Comparison of ENCODE assay signal across 8 mouse cellular contexts in genomic region chr1:167688347-167689231, GRCm38 (mm10). TPM values are rescaled to one million over a fixed set of nuclear protein-coding genes. Genes with fewer than 3 reads are reported as not detected.
A peak's percentile ranks its signal among the peaks of the same experiment; 100 is the strongest.
DNase-seq lines count a peak whose midpoint lies in the region; ATAC-seq lines count a peak whose summit lies in the region.

No protein-coding gene starts in this region.

- ATAC-seq in common myeloid progenitor, adult 5-6 weeks (replicated peaks; ENCODE audit: low read depth, poor library complexity, severe bottlenecking): peak; percentile 27; the same call in 1 of the 2 replicates
- peak; percentile 60; the same call in 1 of the 2 replicates for ATAC-seq in heart, embryonic 12.5 days (ENCODE audit: insufficient number of reproducible peaks, low FRiP score)
- ATAC-seq in kidney, embryonic 16.5 days (ENCODE audit: low FRiP score, low TSS enrichment): peak; percentile 79
- ATAC-seq in megakaryocyte-erythroid progenitor cell, adult 5-6 weeks (replicated peaks; ENCODE audit: low FRiP score, low TSS enrichment, poor library complexity, severe bottlenecking): 0 out of 2 replicates have a peak, but pooled peaks have one; percentile 20

- H3K27me3 ChIP-seq in heart, embryonic 12.5 days (replicated peaks): peaks cover 74% of the 10 kb centered on the region
- H3K27me3 ChIP-seq in kidney, embryonic 16.5 days (ENCODE audit: insufficient read depth, low read length): peaks cover 76% of the 10 kb centered on the region

- H3K36me3 ChIP-seq in heart, embryonic 12.5 days: no peaks in the 10 kb centered on the region
- no peaks in the 10 kb centered on the region for H3K36me3 ChIP-seq in kidney, embryonic 16.5 days (ENCODE audit: insufficient read depth, low read length)

- H3K4me3 ChIP-seq in heart, embryonic 12.5 days: peak overlapping the region; percentile 52
- H3K4me3 ChIP-seq in kidney, embryonic 16.5 days (ENCODE audit: low read length): peak overlapping the region; percentile 54

- no peak overlapping the region for H3K27ac ChIP-seq in heart, embryonic 12.5 days (ENCODE audit: poor library complexity, severe bottlenecking)
- no peak overlapping the region for H3K27ac ChIP-seq in kidney, embryonic 16.5 days (ENCODE audit: low read length)

- under 1% methylated on average over 94 of the region's 98 CpGs for WGBS in heart, embryonic 12.5 days
- under 1% methylated on average over 88 of the region's 98 CpGs for WGBS in kidney, embryonic 16.5 days

- peak overlapping the region; percentile 53 for H3K9ac ChIP-seq in heart, embryonic 12.5 days
- H3K9ac ChIP-seq in kidney, embryonic 16.5 days (replicated peaks; ENCODE audit: low read length): peak overlapping the region; percentile 58

- peak; percentile 23 to 38 for DNase-seq in cerebellum, postnatal 14 days
- no peak for DNase-seq in cerebellum, adult 11 months
- peak; percentile 64 for DNase-seq in yolk sac, embryonic 10.5 days (ENCODE audit: low spot score)
- no peak for DNase-seq in c-Kit-positive CD71-positive TER-119-positive erythroid progenitor cells, embryonic 14.5 days (ENCODE audit: low spot score)

- H3K4me1 ChIP-seq in heart, embryonic 12.5 days (replicated peaks): peaks cover 26% of the 10 kb centered on the region
- peaks cover 15% of the 10 kb centered on the region for H3K4me1 ChIP-seq in kidney, embryonic 16.5 days (ENCODE audit: insufficient read depth, low read length)

- H3K9me3 ChIP-seq in heart, embryonic 12.5 days (replicated peaks): no peaks in the 10 kb centered on the region
- H3K9me3 ChIP-seq in kidney, embryonic 16.5 days (ENCODE audit: low read length): peaks cover 8% of the 10 kb centered on the region

- peak overlapping the region; percentile 90 for H3K4me2 ChIP-seq in heart, embryonic 12.5 days
- peak overlapping the region; percentile 92 for H3K4me2 ChIP-seq in kidney, embryonic 16.5 days (replicated peaks; ENCODE audit: low read depth, low read length)

RNA-seq across cellular contexts. Expression of gene Lmx1a, which starts 0.4 kb away (rescaled TPM):
- total RNA-seq in common myeloid progenitor, adult 5-6 weeks (2017): not detected in 2 replicates
- polyA plus RNA-seq in heart, embryonic 12.5 days (2016; fragmentation: Nextera tagmentation; extraction: Ambion mirVana): 3.5 TPM in 2 replicates
- polyA plus RNA-seq in kidney, embryonic 16.5 days (2015; fragmentation: Nextera tagmentation; extraction: Ambion mirVana): 0.05 TPM in 2 replicates
- total RNA-seq in megakaryocyte-erythroid progenitor cell, adult 5-6 weeks (2014; fragmentation: Nextera tagmentation): not detected in 2 replicates
- not detected in 2 replicates for total RNA-seq in megakaryocyte-erythroid progenitor cell, adult 5-6 weeks (2017)

Comparison
In these comparisons a context has a peak if more than half of its experiments do, and no peak if none do; other contexts are left out.
1. DNase-seq: peak in cerebellum, postnatal 14 days (2 of 2) and yolk sac, embryonic 10.5 days (single experiment); none in cerebellum, adult 11 months (single experiment) and c-Kit-positive CD71-positive TER-119-positive erythroid progenitor cells, embryonic 14.5 days (single experiment).
2. ATAC-seq: peak in every context shown above with its lines; median percentile 79 in kidney, embryonic 16.5 days; 60 in heart, embryonic 12.5 days; 27 in common myeloid progenitor, adult 5-6 weeks; 20 in megakaryocyte-erythroid progenitor cell, adult 5-6 weeks.